Mouse (Mus musculus): Measurements from ENCODE around the gene Lhfpl2. TPM values are rescaled to one million over a fixed set of nuclear protein-coding genes. Genes with fewer than 3 reads are reported as not detected.

Lhfpl2 gene
- polyA plus RNA-seq, 1 experiment from 2014 or later: 19.7 TPM

GRCm38 (mm10) chr13:94115476-94115875 lies 57.9 kb downstream of the Lhfpl2 start:
- Histone ChIP-seq H3K4me3 (no peak overlapping the region), H3K4me1 (replicated peaks) (peaks cover 18% of the 10 kb centered on the region), H3K9me3 (peaks cover 8% of the 10 kb centered on the region; the same call in 1 of the 2 replicates), H3K36me3 (peaks cover 4% of the 10 kb centered on the region; the same call in 1 of the 2 replicates), H3K27me3 (ENCODE audit: insufficient read depth, poor library complexity, severe bottlenecking) (no peaks in the 10 kb centered on the region), H3K27ac (no peak overlapping the region)
- no peak for DNase-seq (ENCODE audit: low spot score)
- 57% methylated on average over 4 of the region's 4 CpGs for WGBS

GRCm38 (mm10) chr13:94116705-94117410 lies 59.3 kb downstream of the Lhfpl2 start:
- no peak for DNase-seq (ENCODE audit: low spot score)
- 58% methylated on average over 13 of the region's 13 CpGs for WGBS
- H3K9me3 ChIP-seq: peaks cover 8% of the 10 kb centered on the region; the same call in 1 of the 2 replicates
- H3K27me3 ChIP-seq (ENCODE audit: insufficient read depth, poor library complexity, severe bottlenecking): no peaks in the 10 kb centered on the region
- peak overlapping the region; percentile 45; the same call in 1 of the 2 replicates for H3K27ac ChIP-seq
- H3K4me1 ChIP-seq (replicated peaks): peaks cover 18% of the 10 kb centered on the region
- H3K36me3 ChIP-seq: peaks cover 7% of the 10 kb centered on the region; the same call in 1 of the 2 replicates
- H3K4me3 ChIP-seq: no peak overlapping the region

GRCm38 (mm10) chr13:94117522-94117921 lies 59.9 kb downstream of the Lhfpl2 start:
- Histone ChIP-seq H3K27me3 (ENCODE audit: insufficient read depth, poor library complexity, severe bottlenecking) (no peaks in the 10 kb centered on the region), H3K4me1 (replicated peaks) (peaks cover 18% of the 10 kb centered on the region), H3K9me3 (peaks cover 8% of the 10 kb centered on the region; the same call in 1 of the 2 replicates), H3K4me3 (no peak overlapping the region), H3K36me3 (peaks cover 7% of the 10 kb centered on the region; the same call in 1 of the 2 replicates), H3K27ac (no peak overlapping the region)
- DNase-seq (ENCODE audit: low spot score): no peak
- 94% methylated on average over 10 of the region's 10 CpGs for WGBS

GRCm38 (mm10) chr13:94118091-94118490 lies 60.5 kb downstream of the Lhfpl2 start:
- no peak overlapping the region for H3K27ac ChIP-seq
- no peak for DNase-seq (ENCODE audit: low spot score)
- peaks cover 8% of the 10 kb centered on the region; the same call in 1 of the 2 replicates for H3K9me3 ChIP-seq
- no peaks in the 10 kb centered on the region for H3K27me3 ChIP-seq (ENCODE audit: insufficient read depth, poor library complexity, severe bottlenecking)
- H3K36me3 ChIP-seq: peaks cover 10% of the 10 kb centered on the region; the same call in 1 of the 2 replicates
- WGBS: 93% methylated on average over 1 of the region's 1 CpGs
- no peak overlapping the region for H3K4me3 ChIP-seq
- peaks cover 18% of the 10 kb centered on the region for H3K4me1 ChIP-seq (replicated peaks)

GRCm38 (mm10) chr13:94119309-94119708 lies 61.7 kb downstream of the Lhfpl2 start:
- 93% methylated on average over 5 of the region's 5 CpGs for WGBS
- H3K9me3 ChIP-seq: peaks cover 8% of the 10 kb centered on the region; the same call in 1 of the 2 replicates

GRCm38 (mm10) chr13:94122703-94123592 lies 65.4 kb downstream of the Lhfpl2 start:
- Histone ChIP-seq H3K27me3 (ENCODE audit: insufficient read depth, poor library complexity, severe bottlenecking) (no peaks in the 10 kb centered on the region), H3K9me3 (peaks cover 1% of the 10 kb centered on the region; the same call in 1 of the 2 replicates), H3K4me3 (no peak overlapping the region), H3K36me3 (0 out of 2 replicates have a peak, but pooled peaks cover 7% of the 10 kb centered on the region), H3K27ac (no peak overlapping the region), H3K4me1 (replicated peaks) (no peaks in the 10 kb centered on the region)
- no peak for DNase-seq (ENCODE audit: low spot score)
- WGBS: 92% methylated on average over 16 of the region's 16 CpGs

More at GRCm38 (mm10) chr13:94119309-94119708, 61.7 kb downstream of the Lhfpl2 start:
- DNase-seq (ENCODE audit: low spot score): no peak
- Histone ChIP-seq H3K27me3 (ENCODE audit: insufficient read depth, poor library complexity, severe bottlenecking) (no peaks in the 10 kb centered on the region), H3K4me1 (replicated peaks) (peaks cover 18% of the 10 kb centered on the region), H3K27ac (no peak overlapping the region), H3K36me3 (peaks cover 10% of the 10 kb centered on the region; the same call in 1 of the 2 replicates), H3K4me3 (no peak overlapping the region)

- no peaks in the 10 kb centered on the region for H3K27me3 ChIP-seq (ENCODE audit: insufficient read depth, poor library complexity, severe bottlenecking)
- DNase-seq (ENCODE audit: low spot score): no peak
- 47% methylated on average over 7 of the region's 7 CpGs for WGBS
- no peaks in the 10 kb centered on the region for H3K36me3 ChIP-seq
- no peak overlapping the region for H3K4me3 ChIP-seq
- peaks cover 32% of the 10 kb centered on the region for H3K4me1 ChIP-seq (replicated peaks)
- H3K27ac ChIP-seq: no peak overlapping the region
- H3K9me3 ChIP-seq: no peaks in the 10 kb centered on the region
Observed at GRCm38 (mm10) chr13:94130394-94130793, 72.8 kb downstream of the Lhfpl2 start.

GRCm38 (mm10) chr13:94131135-94131534 lies 73.5 kb downstream of the Lhfpl2 start:
- Histone ChIP-seq H3K27me3 (ENCODE audit: insufficient read depth, poor library complexity, severe bottlenecking) (no peaks in the 10 kb centered on the region), H3K4me3 (no peak overlapping the region), H3K4me1 (replicated peaks) (peaks cover 39% of the 10 kb centered on the region), H3K36me3 (no peaks in the 10 kb centered on the region), H3K9me3 (no peaks in the 10 kb centered on the region), H3K27ac (peak overlapping the region; percentile 12; the same call in 1 of the 2 replicates)
- WGBS: 92% methylated on average over 4 of the region's 4 CpGs
- no peak for DNase-seq (ENCODE audit: low spot score)

- H3K4me1 ChIP-seq (replicated peaks): peaks cover 44% of the 10 kb centered on the region
- no peak for DNase-seq (ENCODE audit: low spot score)
- H3K36me3 ChIP-seq: no peaks in the 10 kb centered on the region
- WGBS: 67% methylated on average over 13 of the region's 13 CpGs
- no peaks in the 10 kb centered on the region for H3K27me3 ChIP-seq (ENCODE audit: insufficient read depth, poor library complexity, severe bottlenecking)
- H3K27ac ChIP-seq: peak overlapping the region; percentile 56; the same call in 1 of the 2 replicates
- H3K4me3 ChIP-seq: no peak overlapping the region
- H3K9me3 ChIP-seq: no peaks in the 10 kb centered on the region
Observed at GRCm38 (mm10) chr13:94132187-94132995, 74.8 kb downstream of the Lhfpl2 start.

- WGBS: 78% methylated on average over 7 of the region's 7 CpGs
- Histone ChIP-seq H3K4me1 (replicated peaks) (peaks cover 52% of the 10 kb centered on the region), H3K4me3 (no peak overlapping the region), H3K27ac (0 out of 2 replicates have a peak overlapping the region, but pooled peaks have one; percentile 9), H3K9me3 (no peaks in the 10 kb centered on the region), H3K36me3 (no peaks in the 10 kb centered on the region), H3K27me3 (ENCODE audit: insufficient read depth, poor library complexity, severe bottlenecking) (no peaks in the 10 kb centered on the region; the same call in 1 of the 2 replicates)
- no peak for DNase-seq (ENCODE audit: low spot score)
Observed at GRCm38 (mm10) chr13:94134646-94135045, 77.0 kb downstream of the Lhfpl2 start.

GRCm38 (mm10) chr13:94135180-94135579 lies 77.6 kb downstream of the Lhfpl2 start:
- 76% methylated on average over 7 of the region's 7 CpGs for WGBS
- no peaks in the 10 kb centered on the region for H3K9me3 ChIP-seq
- H3K4me1 ChIP-seq (replicated peaks): peaks cover 56% of the 10 kb centered on the region
- no peaks in the 10 kb centered on the region; the same call in 1 of the 2 replicates for H3K27me3 ChIP-seq (ENCODE audit: insufficient read depth, poor library complexity, severe bottlenecking)
- no peaks in the 10 kb centered on the region for H3K36me3 ChIP-seq
- 0 out of 2 replicates have a peak overlapping the region, but pooled peaks have one; percentile 9 for H3K27ac ChIP-seq
- H3K4me3 ChIP-seq: no peak overlapping the region
- no peak for DNase-seq (ENCODE audit: low spot score)
